Mouse (Mus musculus) hematopoietic multipotent progenitor cell, adult 10-12 weeks (in vitro differentiated cells): ENCODE data around the gene Pidd1. TPM values are rescaled to one million over a fixed set of nuclear protein-coding genes. Genes with fewer than 3 reads are reported as not detected.

ENCODE experiments used
- polyA plus RNA-seq: library from polyadenylated mRNA; stranded (reverse); fragments of >175 nt; gene quantifications from 2 replicates; pipeline ENCODE4 v1.2.3, GENCODE M21; 2012; ENCODE audit warnings: low replicate concordance

Pidd1 gene
- 11.3 and 32.9 TPM in 2 replicates for polyA plus RNA-seq

DNA sequence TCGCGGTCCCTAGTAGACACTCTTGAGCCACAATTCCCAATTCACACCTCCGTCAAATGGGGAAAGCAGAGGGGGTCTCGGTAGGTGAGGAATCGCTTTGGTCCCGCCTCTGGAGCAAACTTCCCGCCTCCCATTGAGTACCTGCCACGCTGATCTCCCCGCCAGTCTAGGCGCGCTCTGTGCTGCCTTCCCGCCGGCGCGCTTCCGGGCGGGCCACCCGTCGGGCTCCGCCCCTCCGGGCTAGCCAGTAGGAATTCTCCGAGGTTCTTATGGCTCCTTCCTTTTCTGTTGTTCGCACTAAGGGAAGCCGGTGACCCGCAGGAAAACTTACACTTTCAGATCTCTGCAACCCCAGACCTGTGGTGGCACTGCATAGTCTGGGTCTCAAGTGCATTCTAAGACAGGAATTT is at the start of gene Pidd1:
TSS of gene Pidd1 (minus strand) at position 198 of the 410 bp plus-strand sequence.

DNA sequence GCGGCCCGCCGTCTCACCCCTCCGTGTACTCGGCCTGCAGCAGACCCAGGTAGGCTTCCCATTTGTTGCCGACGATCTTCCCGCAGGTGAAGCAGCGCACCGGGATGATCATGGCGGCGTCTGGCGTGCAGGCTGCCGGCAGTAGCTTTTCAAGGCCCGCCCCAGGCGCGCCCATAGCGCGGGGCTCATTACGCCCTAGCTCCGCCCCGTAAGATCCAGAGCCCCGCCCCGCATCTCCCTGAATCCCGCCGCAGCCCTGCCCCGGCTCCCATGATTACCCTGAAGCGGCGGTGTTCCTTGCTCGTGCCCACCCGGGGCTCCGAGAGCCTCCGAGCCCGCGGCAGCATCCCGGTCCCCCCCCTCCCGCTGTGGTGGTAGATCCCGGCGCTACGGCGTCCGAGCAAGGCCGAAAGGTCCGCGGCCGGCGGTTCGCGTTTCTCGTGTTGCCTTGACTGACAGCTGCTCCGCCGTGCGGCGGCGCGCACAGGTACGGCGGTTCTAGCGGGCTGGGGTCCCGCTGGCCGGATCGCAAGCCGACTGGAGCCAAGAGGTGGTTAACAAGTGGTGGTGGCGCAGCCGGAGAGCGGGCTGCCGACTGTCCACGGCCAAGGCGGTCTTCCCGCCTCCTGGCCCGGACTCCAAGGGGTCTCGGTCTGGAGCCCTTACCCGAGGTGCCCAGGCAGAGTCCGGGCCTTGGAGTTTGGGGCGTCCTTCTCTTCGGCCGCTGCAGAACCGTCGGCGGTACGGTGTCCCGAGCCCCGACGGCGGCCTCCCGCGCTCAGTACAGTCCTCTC is 31.4 kb upstream of the Pidd1 start, which contains the start of the genes Polr2l and Tspan4:
TSS of gene Polr2l (minus strand) at position 122 of the 794 bp plus-strand sequence.
TSS of gene Tspan4 (plus strand) at position 230 of the 794 bp plus-strand sequence.

GRCm38 (mm10) chr7:141467230-141468030 is 23.6 kb upstream of the Pidd1 start, which contains the start of gene Cd151:
Gene Cd151, plus strand, starts transcription at chr7:141467392.

DNA sequence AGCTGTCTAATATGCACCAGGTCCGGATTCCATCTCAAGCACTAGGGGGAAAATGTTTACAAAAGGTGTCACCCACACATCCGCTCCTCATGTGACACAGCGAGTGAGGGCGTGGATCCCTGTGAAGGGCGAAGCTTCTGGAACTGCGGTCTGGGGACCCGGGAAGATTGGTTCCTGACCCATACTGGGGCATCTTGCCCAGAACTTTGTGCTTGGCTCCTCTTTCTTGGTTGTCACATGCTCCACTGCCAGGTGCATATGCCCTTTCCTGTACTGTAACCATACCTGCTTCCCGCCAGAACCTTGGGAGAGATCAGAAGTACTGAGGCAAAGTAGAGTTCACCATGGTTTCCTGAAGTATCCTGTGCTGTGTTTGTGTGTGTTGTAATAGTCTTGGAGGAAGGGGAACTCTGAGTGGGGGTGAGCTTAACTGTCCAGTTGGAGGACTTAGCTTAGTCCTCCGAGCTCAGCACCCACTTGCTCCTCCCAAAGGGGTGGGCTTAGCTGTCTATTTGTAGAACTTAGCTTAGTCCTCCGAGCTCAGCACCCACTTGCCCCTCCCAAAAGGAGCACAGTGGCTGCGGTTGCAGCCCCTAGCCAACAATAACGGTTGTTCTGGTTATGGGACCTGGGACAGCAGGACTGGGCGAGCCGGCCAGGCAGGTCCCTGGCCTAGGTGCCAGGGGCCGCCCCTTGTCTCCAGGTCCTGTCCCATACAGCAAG is 16.7 kb upstream of the Pidd1 start, which contains the start of gene Cracr2b:
TSS of gene Cracr2b (plus strand) at position 704 of the 723 bp plus-strand sequence.

GRCm38 (mm10) chr7:141454967-141455551 is 11.2 kb upstream of the Pidd1 start, which contains the start of gene Pnpla2:
Gene Pnpla2, plus strand, starts transcription at chr7:141455198.

DNA sequence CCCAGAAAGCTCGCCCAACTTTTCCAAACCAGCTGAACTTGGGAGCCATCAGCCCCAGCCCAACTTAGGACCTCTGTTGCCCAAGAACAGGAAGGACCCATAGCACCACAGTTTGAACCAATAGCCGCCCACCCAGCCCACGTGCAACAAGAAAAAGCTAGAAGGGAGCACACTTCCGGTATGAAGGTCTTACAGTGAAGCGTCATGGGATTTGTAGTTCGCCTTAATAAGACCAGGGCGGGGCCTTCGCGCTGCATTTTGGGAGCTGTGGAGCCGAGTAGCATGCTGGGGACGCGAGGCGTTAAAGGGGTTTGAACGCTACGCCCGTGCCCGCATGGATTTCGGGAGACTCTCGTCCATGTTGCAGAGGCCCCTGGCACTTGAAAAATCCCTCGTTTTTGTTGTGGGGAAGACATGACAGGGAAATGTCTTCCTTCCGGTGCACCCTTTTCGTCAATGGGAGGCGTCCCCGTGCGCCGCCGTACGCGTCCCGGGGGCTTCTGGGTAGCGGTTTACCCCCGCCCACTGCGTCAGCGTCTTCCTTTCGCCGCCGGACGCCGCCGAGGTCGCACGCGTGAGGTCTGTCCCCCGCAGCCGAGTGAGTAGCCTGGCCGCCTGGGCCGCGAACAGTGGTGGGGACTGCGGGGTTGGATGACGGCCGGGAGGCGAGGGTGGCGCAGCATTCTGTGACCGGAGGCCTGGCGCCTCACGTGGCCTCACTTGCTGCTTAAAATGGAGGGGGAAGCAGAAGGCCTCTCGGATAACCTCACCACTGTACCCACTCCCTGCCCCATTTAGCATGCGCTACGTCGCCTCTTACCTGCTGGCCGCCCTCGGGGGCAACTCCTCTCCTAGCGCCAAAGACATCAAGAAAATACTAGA is 3.5 kb upstream of the Pidd1 start, which contains the start of gene Rplp2:
TSS of gene Rplp2 (plus strand) at position 261 of the 882 bp plus-strand sequence.

GRCm38 (mm10) chr7:141437178-141438120 is 6.4 kb downstream of the Pidd1 start, which contains the start of gene Slc25a22:
Gene Slc25a22, minus strand, starts transcription at chr7:141437892.

GRCm38 (mm10) chr7:141429310-141429709 is 14.5 kb downstream of the Pidd1 start, which contains the start of gene Cend1:
Gene Cend1, minus strand, starts transcription at chr7:141429491.

DNA sequence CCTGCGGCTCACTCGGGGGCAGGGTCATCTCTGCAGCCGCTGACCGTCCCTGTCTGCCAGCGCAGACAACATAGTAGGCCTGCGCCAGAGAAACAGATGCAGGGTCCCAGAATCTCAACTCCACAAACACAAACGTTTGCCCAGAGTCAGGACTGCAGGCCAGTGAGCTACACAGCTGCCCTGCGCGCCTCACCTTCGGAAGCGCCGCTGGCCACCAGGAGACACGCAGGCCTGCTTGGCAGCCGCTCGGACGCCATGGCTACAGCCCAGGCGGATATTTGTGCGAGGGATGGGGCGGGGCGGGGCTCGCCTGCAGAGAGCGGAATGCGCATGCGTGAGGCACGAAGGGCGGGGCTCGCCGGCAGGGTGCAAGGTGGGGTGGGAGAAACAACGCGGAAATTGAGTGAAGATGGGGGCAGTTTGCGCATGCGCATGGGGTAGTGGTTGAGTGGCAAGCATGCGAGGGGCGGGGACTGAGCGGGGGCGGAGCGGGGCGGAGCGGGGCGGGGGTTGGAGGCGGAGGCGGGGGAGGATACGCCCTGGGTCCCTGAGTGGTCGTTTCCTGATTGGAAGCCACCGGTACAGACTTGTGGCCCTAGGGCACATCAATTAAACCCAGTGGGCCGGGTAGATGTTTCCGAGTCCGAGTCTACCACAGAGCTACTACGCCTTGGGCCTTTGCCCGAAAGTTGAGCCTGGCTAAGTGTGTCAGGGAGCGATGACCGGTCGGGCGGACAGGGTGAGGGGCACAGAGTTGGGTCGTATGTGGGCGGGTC is 29.8 kb downstream of the Pidd1 start, which contains the start of gene Gatd1:
TSS of gene Gatd1 (minus strand) at position 328 of the 776 bp plus-strand sequence.

DNA sequence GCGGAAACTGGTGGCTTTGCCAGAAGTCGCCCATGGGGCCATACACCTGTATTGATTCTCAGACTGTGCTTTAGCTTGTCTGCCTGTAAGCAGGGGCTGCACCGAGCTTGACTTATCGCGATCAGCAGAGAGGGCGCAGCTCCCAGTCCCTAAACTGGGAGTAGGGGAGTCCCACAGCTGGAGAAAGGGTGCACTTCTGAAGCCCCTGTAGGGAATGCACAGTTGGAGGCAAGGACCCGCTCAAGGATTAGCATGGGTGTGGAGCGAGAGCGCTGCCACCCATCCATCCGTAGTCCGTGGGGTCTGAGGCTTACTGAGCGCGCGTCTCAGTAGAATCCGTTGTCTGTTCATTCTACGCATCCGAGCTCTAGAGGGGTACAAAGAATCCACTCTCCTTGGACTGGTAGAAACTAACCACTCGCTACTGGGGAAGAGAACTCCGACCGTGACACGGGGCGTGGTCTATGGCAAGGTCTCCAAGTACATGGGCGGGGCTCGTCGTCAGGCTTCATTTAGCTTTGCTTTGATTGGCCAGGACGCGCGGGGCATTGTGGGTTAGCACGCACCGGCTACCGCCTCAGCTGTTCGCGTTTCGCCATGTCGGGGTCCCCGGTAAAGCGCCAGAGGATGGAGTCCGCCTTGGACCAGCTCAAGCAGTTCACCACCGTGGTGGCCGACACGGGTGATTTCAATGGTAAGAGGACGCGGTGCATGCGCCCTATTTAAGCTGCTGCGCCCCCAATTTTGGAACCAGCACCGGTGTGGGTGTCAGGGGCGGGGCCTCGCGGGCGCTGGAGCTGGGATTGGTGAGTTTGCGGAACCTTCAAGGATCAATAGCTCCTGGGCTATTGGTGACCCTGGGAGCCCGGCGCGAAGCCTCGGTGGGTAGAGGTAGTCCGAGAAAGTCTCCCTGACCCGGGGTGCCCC is 51.9 kb downstream of the Pidd1 start, which contains the start of gene Taldo1:
TSS of gene Taldo1 (plus strand) at position 575 of the 927 bp plus-strand sequence.

Other genes starting within 250 kb of the Pidd1 start
- 13.6 and 20.7 TPM in 2 replicates for gene Lrrc56, start 249.9 kb downstream of the Pidd1 start, polyA plus RNA-seq
- gene Lmntd2, start 229.9 kb downstream of the Pidd1 start, polyA plus RNA-seq = 4.7 and 9.3 TPM in 2 replicates
- 18.6 and 26.2 TPM in 2 replicates for gene Rassf7, start 228.2 kb downstream of the Pidd1 start, polyA plus RNA-seq
- 119 and 133 TPM in 2 replicates for gene Phrf1, start 215.2 kb downstream of the Pidd1 start, polyA plus RNA-seq
- 136 and 455 TPM in 2 replicates for gene Irf7, start 177.5 kb downstream of the Pidd1 start, polyA plus RNA-seq
- gene Cdhr5, start 167.2 kb downstream of the Pidd1 start, polyA plus RNA-seq = 0.06 and 0.34 TPM in 2 replicates
- gene Sct, start 164.9 kb downstream of the Pidd1 start, polyA plus RNA-seq = 0.21 TPM in 1 of 2 replicates, not detected in the other
- gene Drd4, start 152.0 kb downstream of the Pidd1 start, polyA plus RNA-seq = 0.11 TPM in 1 of 2 replicates, not detected in the other
- gene Deaf1, start 116.3 kb downstream of the Pidd1 start, polyA plus RNA-seq = 16.9 and 54.5 TPM in 2 replicates
- gene Tmem80, start 116.3 kb downstream of the Pidd1 start, polyA plus RNA-seq = 23.7 and 40.6 TPM in 2 replicates
- 0.34 and 0.65 TPM in 2 replicates for gene Eps8l2, start 105.1 kb downstream of the Pidd1 start, polyA plus RNA-seq
- 33.5 and 307 TPM in 2 replicates for gene Taldo1, start 51.8 kb downstream of the Pidd1 start, polyA plus RNA-seq
- 9.9 and 18.8 TPM in 2 replicates for gene Gatd1, start 29.9 kb downstream of the Pidd1 start, polyA plus RNA-seq
- gene Cend1, start 14.5 kb downstream of the Pidd1 start, polyA plus RNA-seq = 0.10 TPM in 1 of 2 replicates, not detected in the other
- 66.0 and 111 TPM in 2 replicates for gene Slc25a22, start 6.1 kb downstream of the Pidd1 start, polyA plus RNA-seq
- gene Rplp2, start 3.3 kb upstream of the Pidd1 start, polyA plus RNA-seq = 3,922 and 5,182 TPM in 2 replicates
- gene Pnpla2, start 11.2 kb upstream of the Pidd1 start, polyA plus RNA-seq = 122 and 166 TPM in 2 replicates
- gene Cracr2b, start 17.1 kb upstream of the Pidd1 start, polyA plus RNA-seq = 4.4 and 5.5 TPM in 2 replicates
- 7.4 and 23.0 TPM in 2 replicates for gene Cd151, start 23.4 kb upstream of the Pidd1 start, polyA plus RNA-seq
- gene Polr2l, start 31.1 kb upstream of the Pidd1 start, polyA plus RNA-seq = 22.1 and 24.5 TPM in 2 replicates
- 5.9 and 14.9 TPM in 2 replicates for gene Tspan4, start 31.2 kb upstream of the Pidd1 start, polyA plus RNA-seq
- 11.4 and 11.9 TPM in 2 replicates for gene Chid1, start 95.8 kb upstream of the Pidd1 start, polyA plus RNA-seq
- 28.5 and 29.5 TPM in 2 replicates for gene Ap2a2, start 118.1 kb upstream of the Pidd1 start, polyA plus RNA-seq
- 0.01 TPM in 2 replicates for gene Muc6, start 211.3 kb upstream of the Pidd1 start, polyA plus RNA-seq
- gene Muc2, start 246.3 kb upstream of the Pidd1 start, polyA plus RNA-seq = 0.03 and 0.10 TPM in 2 replicates